Mouse (Mus musculus): ENCODE data around the gene Tmem178b.

DNA sequence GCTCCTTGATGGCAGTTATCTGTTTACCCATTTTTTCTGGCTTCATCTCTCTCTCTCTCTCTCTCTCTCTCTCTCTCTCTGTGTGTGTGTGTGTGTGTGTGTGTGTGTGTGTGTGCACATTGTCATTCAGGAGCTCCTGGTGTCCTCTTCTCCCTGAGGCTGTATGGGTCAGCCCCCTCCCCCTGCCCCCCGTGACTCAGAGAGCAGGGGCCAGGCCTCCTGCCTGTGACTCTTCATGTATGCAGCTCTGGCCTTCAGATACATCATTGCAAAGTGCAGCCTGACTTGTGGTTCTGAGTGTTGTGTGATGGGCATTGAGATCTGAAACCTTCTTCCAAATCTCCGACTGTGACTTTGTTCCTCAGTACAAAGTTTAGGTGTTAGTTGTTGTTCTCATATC, 237.7 kb downstream of the Tmem178b start:
- no peak for TF ChIP-seq CTCF (IDR thresholded peaks at IDR 0.05; ENCODE audit: borderline replicate concordance, insufficient read depth, low read length)
- no peak for TF ChIP-seq POLR2A (IDR thresholded peaks at IDR 0.05; ENCODE audit: low read depth, low read length)

Data from embryonic fibroblast, embryonic 13.5 days (primary cell).